Mouse (Mus musculus) ES-Bruce4 (cell line): Measurements from ENCODE around the gene 4930539E08Rik. TPM values are rescaled to one million over a fixed set of nuclear protein-coding genes. Genes with fewer than 3 reads are reported as not detected.

Experiments
- H3K27ac ChIP-seq: 2 replicates; pipeline ENCODE4 v1.5.1; 2012; ENCODE audit warnings: low read length, inconsistent platforms; ENCODE audit not compliant: insufficient read depth
- H3K27me3 ChIP-seq: 2 replicates; pipeline ENCODE4 v1.6.1; 2012; ENCODE audit warnings: mild to moderate bottlenecking, low read length, inconsistent platforms; ENCODE audit not compliant: control insufficient read depth, poor library complexity, insufficient read depth, severe bottlenecking
- H3K36me3 ChIP-seq: 2 replicates; pipeline ENCODE4 v1.6.1; 2012; ENCODE audit warnings: inconsistent platforms, mild to moderate bottlenecking, low read length, moderate library complexity; ENCODE audit not compliant: control insufficient read depth, poor library complexity, insufficient read depth, severe bottlenecking
- H3K4me1 ChIP-seq: one replicate; pipeline ENCODE4 v1.8.1; 2011; ENCODE audit warnings: low read length; ENCODE audit not compliant: control insufficient read depth, insufficient read depth
- H3K4me3 ChIP-seq: 2 replicates; pipeline ENCODE4 v1.5.1; 2011; ENCODE audit warnings: low read depth, mild to moderate bottlenecking, low read length
- H3K9ac ChIP-seq: 2 replicates; pipeline ENCODE4 v1.6.1; 2012; ENCODE audit warnings: low read depth, mild to moderate bottlenecking, inconsistent platforms; ENCODE audit not compliant: poor library complexity, severe bottlenecking
- H3K9me3 ChIP-seq: replicated peaks from 2 replicates; pipeline ENCODE4 v1.6.1; 2012; ENCODE audit warnings: mild to moderate bottlenecking, low read length, inconsistent platforms; ENCODE audit not compliant: control insufficient read depth, poor library complexity, insufficient read depth, severe bottlenecking
- CTCF ChIP-seq: IDR thresholded peaks from one replicate; pipeline ENCODE4 v1.8.1; 2011; ENCODE audit warnings: low read depth, low read length
- EP300 ChIP-seq: IDR thresholded peaks from 2 replicates; pipeline ENCODE4 v1.6.1; 2011; ENCODE audit warnings: low read depth, low read length; ENCODE audit not compliant: insufficient read depth
- POLR2A ChIP-seq: IDR thresholded peaks from one replicate; pipeline ENCODE4 v1.8.1; 2011; ENCODE audit warnings: low read length; ENCODE audit not compliant: insufficient read depth
- polyA plus RNA-seq: library from polyadenylated mRNA; stranded (reverse); fragments of >200 nt; gene quantifications from 2 replicates; pipeline ENCODE4 v1.2.4, GENCODE M21; 2011; ENCODE audit warnings: low read depth; ENCODE audit not compliant: missing spikeins, insufficient read depth, insufficient read length

The 4930539E08Rik gene
- polyA plus RNA-seq, 1 experiment = 1.5 TPM

- H3K9ac ChIP-seq = no peak overlapping the region
- no peaks in the 10 kb centered on the region for H3K4me1 ChIP-seq
- H3K27me3 ChIP-seq = no peaks in the 10 kb centered on the region
- H3K36me3 ChIP-seq = no peaks in the 10 kb centered on the region
- H3K9me3 ChIP-seq = no peaks in the 10 kb centered on the region
- TF ChIP-seq CTCF (no peak), EP300 (no peak), POLR2A (no peak)
- H3K27ac ChIP-seq = no peak overlapping the region
- H3K4me3 ChIP-seq = no peak overlapping the region
These were observed 48.2 kb downstream of the 4930539E08Rik start for GRCm38 (mm10) chr17:28866921-28867320.

DNA sequence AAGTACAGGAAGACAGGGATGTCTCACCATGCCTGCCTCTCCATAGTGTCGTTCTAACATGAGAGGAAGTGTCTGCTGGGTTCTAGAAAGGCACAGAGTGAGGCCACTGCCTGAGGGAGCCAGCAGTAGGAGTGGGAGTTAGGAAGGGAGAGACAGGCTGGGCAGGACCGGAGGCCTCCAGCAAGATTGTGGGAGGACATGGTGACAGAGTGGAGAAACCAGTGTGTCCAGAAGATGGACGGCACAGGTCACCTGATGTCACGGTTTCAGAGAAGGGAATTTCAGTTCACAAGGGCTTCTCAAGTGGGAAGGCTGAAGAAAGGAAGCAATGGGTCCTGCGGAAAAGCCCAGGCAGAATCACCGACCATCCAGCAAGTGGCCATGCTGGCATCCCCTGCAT is 50.7 kb downstream of the 4930539E08Rik start:
- no peak overlapping the region for H3K4me3 ChIP-seq
- no peak for TF ChIP-seq CTCF
- TF ChIP-seq EP300 = no peak
- H3K9ac ChIP-seq = no peak overlapping the region
- H3K9me3 ChIP-seq = no peaks in the 10 kb centered on the region
- H3K4me1 ChIP-seq = no peaks in the 10 kb centered on the region
- H3K27ac ChIP-seq = no peak overlapping the region
- no peaks in the 10 kb centered on the region for H3K27me3 ChIP-seq
- no peaks in the 10 kb centered on the region for H3K36me3 ChIP-seq

GRCm38 (mm10) chr17:28863926-28864325 is 51.2 kb downstream of the 4930539E08Rik start:
- TF ChIP-seq POLR2A (no peak), EP300 (no peak), CTCF (no peak)
- Histone ChIP-seq H3K9me3 (no peaks in the 10 kb centered on the region), H3K4me3 (no peak overlapping the region), H3K36me3 (no peaks in the 10 kb centered on the region), H3K27me3 (no peaks in the 10 kb centered on the region), H3K9ac (no peak overlapping the region), H3K4me1 (no peaks in the 10 kb centered on the region), H3K27ac (no peak overlapping the region)

DNA sequence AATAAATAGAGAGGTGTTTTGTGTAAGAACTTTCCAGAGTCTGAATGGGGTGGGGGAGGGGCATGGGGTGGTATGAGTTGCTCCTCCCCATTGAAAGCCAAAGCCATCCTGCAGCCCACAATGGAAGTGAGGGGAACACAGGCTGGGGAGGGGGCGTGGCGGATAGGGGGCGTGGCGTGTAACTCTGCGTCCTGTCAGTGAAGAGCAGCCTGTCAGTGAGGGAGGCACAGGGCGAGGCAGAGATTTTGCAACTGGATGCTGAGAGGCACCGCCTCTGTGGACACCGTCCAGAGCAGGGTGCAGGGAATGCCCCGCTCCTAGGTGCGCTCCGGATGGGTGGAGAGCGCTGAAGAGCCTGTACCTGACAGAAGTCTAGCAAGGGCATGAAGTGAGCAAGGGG is 56.9 kb downstream of the 4930539E08Rik start, which contains the start of gene Pnpla1:
TSS of gene Pnpla1 (plus strand) at position 207 of the 400 bp plus-strand sequence.
- Histone ChIP-seq H3K27ac (no peak within 1 kb of the TSS), H3K27me3 (no peaks in the 10 kb centered on the region), H3K36me3 (no peaks in the 10 kb centered on the region), H3K9me3 (peaks cover 7% of the 10 kb centered on the region), H3K4me3 (no peak within 1 kb of the TSS), H3K4me1 (no peaks in the 10 kb centered on the region), H3K9ac (no peak within 1 kb of the TSS)
- no peak for TF ChIP-seq CTCF
- TF ChIP-seq POLR2A = no peak
- no peak for TF ChIP-seq EP300

DNA sequence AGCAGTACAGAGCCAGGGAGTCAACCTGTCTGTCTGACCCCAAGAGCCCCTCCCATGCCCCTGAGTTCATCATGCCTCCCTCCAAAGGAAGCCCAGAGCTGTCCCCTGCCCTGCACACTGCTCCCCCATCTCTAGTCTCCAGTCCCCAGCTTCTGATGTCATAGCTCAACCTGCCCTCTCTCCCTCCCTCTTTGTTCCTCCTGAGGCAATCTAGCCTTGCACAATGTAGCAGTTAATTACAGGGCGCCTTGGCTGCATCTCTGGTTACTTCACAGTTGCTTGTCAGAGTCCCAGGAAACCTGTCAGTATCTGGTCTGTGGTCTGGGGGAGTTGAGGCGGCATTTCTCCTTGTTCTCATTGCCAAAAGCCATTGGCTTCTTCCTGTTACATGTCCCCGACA is 59.1 kb downstream of the 4930539E08Rik start:
- no peak for TF ChIP-seq EP300
- TF ChIP-seq CTCF = no peak
- TF ChIP-seq POLR2A = no peak

DNA sequence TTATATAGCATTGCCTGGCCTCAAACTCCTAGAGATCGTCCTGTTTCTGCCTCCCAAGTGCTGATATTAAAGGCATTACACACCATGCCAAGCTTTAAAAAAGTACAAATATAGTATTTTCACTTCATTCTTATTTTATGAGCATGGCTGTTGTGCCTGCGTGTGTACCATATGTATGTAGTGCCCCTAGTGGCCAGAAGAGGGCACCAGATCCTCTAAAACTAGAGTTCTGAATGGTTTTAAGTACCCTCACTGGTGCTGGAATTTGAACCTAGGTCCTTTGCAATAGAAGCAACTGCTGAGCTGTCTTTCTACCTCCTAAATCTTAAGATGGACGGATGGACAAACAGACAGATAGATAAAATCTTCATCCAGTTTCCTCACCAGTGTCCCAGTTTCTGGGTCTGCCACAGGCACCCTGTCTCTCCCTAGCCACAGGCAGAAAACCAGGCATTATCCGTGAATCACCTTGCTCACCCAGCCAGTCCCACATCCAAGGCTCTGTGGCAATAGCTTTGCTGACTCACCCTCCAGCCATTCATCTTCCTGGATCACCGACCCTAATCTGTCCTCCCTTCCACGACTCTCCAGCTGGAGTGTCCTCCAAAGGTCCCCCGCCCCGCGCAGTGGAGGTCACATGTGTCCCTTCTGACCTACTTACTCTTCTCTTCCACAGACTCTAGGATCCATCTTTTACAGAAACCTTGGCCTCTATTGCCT is 59.8 kb downstream of the 4930539E08Rik start:
- Histone ChIP-seq H3K4me3 (no peak overlapping the region), H3K9ac (no peak overlapping the region), H3K36me3 (no peaks in the 10 kb centered on the region), H3K27ac (no peak overlapping the region), H3K9me3 (peaks cover 7% of the 10 kb centered on the region), H3K4me1 (no peaks in the 10 kb centered on the region), H3K27me3 (no peaks in the 10 kb centered on the region)
- TF ChIP-seq POLR2A = no peak
- no peak for TF ChIP-seq CTCF
- TF ChIP-seq EP300 = no peak

More for the DNA sequence above, 59.1 kb downstream of the 4930539E08Rik start:
- no peaks in the 10 kb centered on the region for H3K4me1 ChIP-seq
- no peaks in the 10 kb centered on the region for H3K27me3 ChIP-seq
- H3K9me3 ChIP-seq = peaks cover 7% of the 10 kb centered on the region
- no peak overlapping the region for H3K9ac ChIP-seq
- no peak overlapping the region for H3K4me3 ChIP-seq
- no peaks in the 10 kb centered on the region for H3K36me3 ChIP-seq
- no peak overlapping the region for H3K27ac ChIP-seq
